Mouse (Mus musculus): ENCODE results near the gene Nap1l2.
"Not testable (repeated sequence)": the region's sequence is repeated elsewhere in the genome, so short reads cannot be mapped to it uniquely, and the experiment has no call there.

The Nap1l2 gene

DNA sequence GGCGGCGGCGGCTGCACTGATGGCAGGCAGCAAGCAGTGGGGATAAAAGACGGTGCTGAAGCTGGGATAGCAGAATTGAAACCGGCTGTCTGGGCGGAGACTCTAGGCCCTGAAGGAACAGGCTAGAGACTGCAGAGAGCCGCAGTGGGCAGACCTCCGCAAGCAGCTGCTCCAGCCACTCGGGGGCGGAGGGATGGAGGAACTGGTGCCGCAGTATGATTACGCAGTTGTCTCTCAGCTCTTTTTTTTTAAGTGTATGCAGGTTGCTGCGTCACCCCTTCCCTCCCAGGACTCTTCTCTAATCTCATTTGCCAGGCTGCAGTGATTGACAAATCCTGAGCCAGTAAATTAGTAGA lies at the start of gene Nap1l2:
Nap1l2 (minus strand) TSS at position 210 of the 356 bp plus-strand sequence.
- DNase-seq (ENCODE audit: low spot score), result peak; percentile 78

DNA sequence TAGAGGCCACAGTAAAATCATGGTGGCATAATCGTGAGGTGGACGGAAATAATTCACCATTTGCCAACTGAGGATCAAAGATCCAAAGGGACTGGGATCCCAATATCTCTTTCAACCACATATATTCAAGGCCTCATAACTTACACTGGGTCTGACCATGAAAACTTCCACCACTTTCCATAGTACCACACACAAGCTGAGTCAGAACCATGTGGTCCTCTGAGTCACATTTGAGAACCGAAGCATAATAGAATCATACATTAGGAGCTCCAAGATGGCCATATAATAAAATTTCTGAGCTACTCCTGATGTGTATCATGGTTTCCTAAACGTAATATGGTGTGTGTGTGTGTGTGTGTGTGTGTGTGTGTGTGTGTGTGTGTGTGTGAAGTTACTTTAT lies 28.8 kb upstream of the Nap1l2 start:
- no peak for DNase-seq (ENCODE audit: low spot score)

DNA sequence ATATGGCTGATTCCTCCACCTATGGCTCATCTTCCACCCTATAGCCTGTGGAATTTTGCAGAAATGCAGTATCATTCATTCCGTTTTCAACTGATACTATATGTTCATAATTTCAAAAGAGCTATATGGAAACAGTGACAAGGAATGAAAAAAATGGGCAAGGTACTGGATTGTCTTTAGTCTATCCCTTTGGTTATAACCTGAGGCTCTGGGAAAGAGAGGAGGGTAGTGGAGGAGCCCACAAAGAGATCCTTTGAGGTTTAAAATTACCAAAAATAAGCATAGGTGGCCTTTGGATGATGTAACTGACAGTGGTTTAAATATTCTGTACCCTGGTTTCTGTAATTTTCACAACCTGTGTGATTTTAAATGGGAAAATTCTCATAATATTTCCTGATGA lies 389 bp upstream of the Nap1l2 start:
- no peak for DNase-seq (ENCODE audit: low spot score)

DNA sequence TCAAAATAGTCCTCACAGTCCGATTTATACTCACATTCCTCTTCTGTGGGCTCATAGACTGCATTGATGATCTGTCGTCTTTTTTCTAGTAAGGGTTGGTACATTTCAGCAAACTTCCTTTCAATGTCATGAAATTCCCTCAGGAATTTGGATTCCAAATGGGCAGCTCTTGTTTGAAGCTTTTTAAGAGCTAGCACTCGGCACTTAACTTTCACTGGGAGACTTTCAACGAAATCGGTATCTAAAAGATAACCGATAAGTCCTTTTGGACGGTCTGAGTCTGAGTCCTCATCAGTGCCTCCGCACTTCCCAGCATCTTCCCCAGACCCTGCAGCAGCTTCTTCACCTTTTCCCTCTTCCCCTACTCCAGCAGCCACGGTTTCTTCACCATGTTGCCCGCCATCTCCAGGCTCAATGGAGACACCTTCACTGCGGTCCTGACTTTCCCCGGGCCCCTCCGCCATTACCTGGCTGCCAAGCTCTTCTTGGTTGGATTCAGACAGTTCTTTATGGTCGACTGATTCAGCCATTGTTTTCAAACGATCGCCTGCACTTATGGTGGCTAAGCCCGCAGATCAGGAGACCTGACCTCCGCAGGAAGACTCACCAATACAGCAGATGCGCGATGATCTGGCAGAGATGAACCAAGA lies 534 bp downstream of the Nap1l2 start:
- no peak for DNase-seq (ENCODE audit: low spot score)

DNA sequence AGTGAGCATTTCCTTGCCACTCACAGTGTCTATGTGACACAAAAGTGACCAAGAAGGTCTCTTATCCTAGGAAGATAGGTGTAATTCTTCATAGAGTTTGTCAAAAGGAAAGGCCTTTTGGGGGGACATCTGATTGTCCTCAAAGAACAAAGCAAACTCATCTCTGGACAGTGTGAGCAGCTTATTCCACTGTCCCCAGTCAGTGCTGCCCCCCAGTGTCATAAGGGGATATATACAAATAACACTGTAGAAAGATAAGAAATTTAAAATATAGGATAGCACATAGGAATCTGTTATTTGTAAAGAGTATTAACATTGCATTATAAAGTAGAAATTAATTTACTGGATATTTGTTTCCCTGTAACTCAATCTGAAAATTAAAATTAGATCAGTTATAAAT lies 2.9 kb downstream of the Nap1l2 start:
- no peak for DNase-seq (ENCODE audit: low spot score)

DNA sequence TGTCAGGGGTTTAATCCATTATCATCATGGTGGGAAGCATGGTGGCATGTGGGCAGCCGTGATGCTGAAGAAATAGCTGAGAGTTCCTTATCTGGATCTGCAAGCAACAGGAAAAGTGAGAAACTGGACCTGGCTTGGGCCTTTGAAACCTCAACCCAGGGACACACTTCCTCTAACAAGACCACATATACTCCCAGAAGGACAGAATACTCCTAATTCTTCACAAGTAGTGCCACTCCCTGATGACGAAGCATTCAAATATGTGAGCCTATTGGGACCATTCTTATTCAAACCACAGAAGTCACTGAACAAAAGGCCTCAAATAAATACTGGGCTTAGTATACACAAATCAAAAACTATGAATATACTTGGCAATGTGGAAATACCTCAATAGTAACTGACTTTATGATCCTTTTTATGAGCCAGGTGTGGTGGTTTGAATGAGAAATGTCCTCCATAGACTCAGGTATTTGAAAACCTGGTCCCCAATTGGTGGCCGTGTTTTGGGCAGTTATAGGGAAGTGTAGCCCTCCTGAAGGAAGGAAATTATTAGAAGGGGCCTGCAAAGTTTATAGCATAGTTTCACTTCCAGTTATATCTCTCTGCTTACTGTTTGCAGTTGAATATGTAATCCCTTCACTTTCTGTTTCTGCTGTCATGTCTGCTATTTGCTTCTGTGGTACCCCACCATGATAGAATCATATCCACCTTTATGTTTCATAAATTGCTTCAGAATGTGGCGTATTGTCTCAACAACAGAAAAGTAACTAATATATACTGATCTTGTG lies 6.5 kb downstream of the Nap1l2 start:
- DNase-seq (ENCODE audit: low spot score), result no peak

DNA sequence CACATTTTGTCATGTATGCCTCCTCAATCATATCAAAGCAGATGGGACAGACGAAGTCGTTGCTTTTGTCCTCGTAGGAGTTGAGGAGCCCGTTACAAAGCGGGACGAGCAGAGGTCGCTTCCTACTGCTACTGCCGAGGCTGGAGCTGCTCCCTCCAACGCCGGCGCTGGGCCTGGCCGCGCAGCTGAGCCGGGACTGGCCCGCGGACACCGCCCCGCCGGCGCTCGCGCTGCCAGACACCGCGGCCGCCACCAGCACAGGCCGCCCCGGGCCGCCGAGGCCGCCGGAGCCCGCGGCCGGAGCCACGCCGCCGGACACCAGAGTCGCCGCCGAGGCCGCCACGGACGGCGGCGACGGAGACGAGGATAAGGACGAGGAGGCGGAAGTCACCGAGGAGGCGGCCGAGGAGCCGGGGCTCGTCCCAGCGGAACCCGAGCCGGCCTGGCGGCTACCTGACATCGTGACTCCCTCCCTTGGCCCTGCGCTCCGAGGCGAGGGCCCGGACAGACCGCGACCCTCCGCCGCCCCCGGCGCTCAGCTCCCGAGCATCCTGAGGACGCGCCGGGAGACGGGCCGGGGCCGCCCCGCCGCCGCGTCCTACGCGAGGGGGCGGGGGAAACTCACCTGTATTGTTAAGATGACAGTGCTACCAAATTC lies 21.4 kb downstream of the Nap1l2 start:
- DNase-seq (ENCODE audit: low spot score), result not testable (repeated sequence)

DNA sequence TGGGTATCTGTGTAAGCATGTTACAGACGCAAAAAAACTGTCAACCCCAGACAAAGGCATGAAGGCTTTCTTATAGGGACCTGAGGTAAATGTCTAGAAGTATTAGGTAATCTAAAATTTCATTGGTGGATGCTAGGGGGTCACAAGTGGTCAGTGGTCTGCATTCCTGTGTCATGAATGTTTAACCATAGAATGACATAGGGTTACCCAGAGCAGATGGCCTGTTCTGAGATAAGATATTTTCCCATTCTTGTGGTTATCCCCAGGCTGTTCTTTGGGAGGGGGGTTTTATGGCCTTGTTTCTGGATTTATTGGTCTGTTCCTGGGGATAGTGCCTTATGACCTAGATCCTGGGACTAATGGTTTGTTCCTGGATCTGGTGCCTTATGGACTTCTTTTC lies 30.3 kb downstream of the Nap1l2 start:
- DNase-seq (ENCODE audit: low spot score), result no peak

DNA sequence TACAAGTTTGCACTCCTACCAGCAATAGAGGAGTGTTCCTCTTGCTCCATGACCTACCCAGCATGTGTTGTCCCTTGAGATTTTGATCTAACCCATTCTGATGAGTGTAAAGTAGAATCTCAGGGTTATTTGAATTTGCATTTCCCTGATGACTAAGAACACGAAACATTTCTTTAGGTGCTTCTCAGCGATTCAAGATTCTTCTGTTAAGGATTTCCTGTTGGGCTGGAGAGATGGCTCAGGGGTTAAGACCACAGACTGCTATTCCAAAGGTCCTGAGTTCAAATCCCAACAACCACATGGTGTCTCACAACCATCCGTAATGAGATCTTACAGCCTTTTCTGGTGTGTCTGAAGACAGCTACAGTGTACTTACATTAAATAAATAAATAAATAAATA lies 47.9 kb downstream of the Nap1l2 start:
- no peak for DNase-seq (ENCODE audit: low spot score)
